Mouse (Mus musculus) intestine, embryonic 16.5 days (tissue): Measurements from ENCODE around the gene Krt25. TPM values are rescaled to one million over a fixed set of nuclear protein-coding genes. Genes with fewer than 3 reads are reported as not detected.

Experiments
- ATAC-seq: fragments of 200-750 bp; cut with Nextera tagmentation; 2 replicates; pipeline ENCODE4 v1.8.0; 2017; ENCODE audit warnings: moderate TSS enrichment, moderate library complexity
- H3K27ac ChIP-seq: fragments of 300-500 bp; sonication (generic); 2 replicates; pipeline ENCODE4 v1.5.1; 2014; ENCODE audit warnings: mild to moderate bottlenecking, low read length
- H3K27me3 ChIP-seq: fragments of 300-500 bp; sonication (generic); replicated peaks from 2 replicates; pipeline ENCODE4 v1.6.1; 2014; ENCODE audit warnings: low read length, control low read depth, mixed read lengths; ENCODE audit not compliant: control insufficient read depth, insufficient read depth
- H3K36me3 ChIP-seq: fragments of 300-500 bp; sonication (generic); 2 replicates; pipeline ENCODE4 v1.6.1; 2014; ENCODE audit warnings: low read length, control low read depth; ENCODE audit not compliant: control insufficient read depth, insufficient read depth
- H3K4me1 ChIP-seq: fragments of 300-500 bp; sonication (generic); 2 replicates; pipeline ENCODE4 v1.6.1; 2014; ENCODE audit warnings: low read length, control low read depth, mixed read lengths; ENCODE audit not compliant: control insufficient read depth, insufficient read depth
- H3K4me2 ChIP-seq: fragments of 300-500 bp; sonication (generic); 2 replicates; pipeline ENCODE4 v1.6.1; 2014; ENCODE audit warnings: low read depth, low read length, control low read depth
- H3K4me3 ChIP-seq: fragments of 300-500 bp; sonication (generic); 2 replicates; pipeline ENCODE4 v1.5.1; 2014; ENCODE audit warnings: mild to moderate bottlenecking, low read length
- H3K9ac ChIP-seq: fragments of 300-500 bp; sonication (generic); 2 replicates; pipeline ENCODE4 v1.6.1; 2014; ENCODE audit warnings: low read depth, low read length
- H3K9me3 ChIP-seq: fragments of 300-500 bp; sonication (generic); 2 replicates; pipeline ENCODE4 v1.6.1; 2016; ENCODE audit warnings: low read length, control low read depth; ENCODE audit not compliant: control insufficient read depth
- WGBS: fragments of 180-500 bp; shearing (Covaris S2); extraction: QIAGEN DNeasy Blood & Tissue Kit; methylation state at CpG from one replicate; pipeline ENCODE4 v1.1.7; 2014; 5-methylcytosine and 5-hydroxymethylcytosine counted together
- polyA plus RNA-seq: library from polyadenylated mRNA; unstranded; fragments of >200 nt; fragmentation: Nextera tagmentation; extraction: Ambion mirVana; gene quantifications from 2 replicates; pipeline ENCODE4 v1.2.1, GENCODE M21; 2015

Krt25 gene
- polyA plus RNA-seq, 1 experiment from 2014 or later: 0.06 TPM

DNA sequence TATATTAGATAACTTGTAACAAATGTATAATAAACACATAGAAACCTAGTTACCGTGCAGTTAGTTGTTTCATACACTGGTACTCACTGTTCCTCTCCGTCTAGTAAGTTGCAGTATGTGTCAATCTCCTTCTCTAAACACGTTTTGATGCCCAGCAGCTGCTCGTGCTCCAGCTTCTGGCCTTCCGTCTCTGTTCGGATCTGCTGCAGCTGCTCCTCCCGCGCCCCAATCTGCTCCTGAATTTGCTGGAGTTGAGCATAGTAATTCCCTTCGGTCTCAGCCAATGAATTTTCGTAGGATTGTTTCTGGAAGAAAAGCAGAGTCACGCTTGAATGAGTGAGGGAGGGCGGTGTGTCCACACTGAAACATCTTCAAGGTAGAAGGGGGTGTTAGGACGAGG is 10.7 kb upstream of the Krt25 start:
- Histone ChIP-seq H3K4me1 (no peaks in the 10 kb centered on the region), H3K4me3 (no peak overlapping the region), H3K27me3 (no peaks in the 10 kb centered on the region), H3K9ac (no peak overlapping the region), H3K9me3 (no peaks in the 10 kb centered on the region), H3K4me2 (no peak overlapping the region), H3K36me3 (no peaks in the 10 kb centered on the region), H3K27ac (no peak overlapping the region)
- no peak for ATAC-seq
- WGBS: 48% methylated on average over 13 of the region's 13 CpGs

DNA sequence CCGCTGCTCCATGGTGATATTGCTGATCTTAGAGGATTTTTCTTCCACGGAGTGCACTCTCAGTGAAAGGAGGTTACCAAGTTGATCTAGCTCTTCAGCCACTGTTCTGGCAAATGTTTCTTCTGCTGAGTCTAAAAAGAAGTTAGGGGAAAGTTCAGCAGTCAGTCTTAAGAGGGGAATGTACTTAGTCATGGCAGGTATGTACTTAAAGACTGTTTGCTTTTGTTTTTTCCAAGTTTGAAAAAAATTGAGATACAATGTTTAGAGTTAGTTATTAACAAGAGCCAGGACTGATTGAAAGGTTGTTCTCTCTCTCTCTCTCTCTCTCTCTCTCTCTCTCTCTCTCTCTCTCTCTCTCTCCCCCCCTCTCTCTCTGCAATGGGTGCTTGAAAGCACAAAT is 6.9 kb upstream of the Krt25 start:
- Histone ChIP-seq H3K4me2 (no peak overlapping the region), H3K4me1 (no peaks in the 10 kb centered on the region), H3K9me3 (no peaks in the 10 kb centered on the region), H3K9ac (no peak overlapping the region), H3K4me3 (no peak overlapping the region), H3K36me3 (no peaks in the 10 kb centered on the region), H3K27ac (no peak overlapping the region), H3K27me3 (no peaks in the 10 kb centered on the region)
- 53% methylated on average over 2 of the region's 2 CpGs for WGBS
- no peak for ATAC-seq

DNA sequence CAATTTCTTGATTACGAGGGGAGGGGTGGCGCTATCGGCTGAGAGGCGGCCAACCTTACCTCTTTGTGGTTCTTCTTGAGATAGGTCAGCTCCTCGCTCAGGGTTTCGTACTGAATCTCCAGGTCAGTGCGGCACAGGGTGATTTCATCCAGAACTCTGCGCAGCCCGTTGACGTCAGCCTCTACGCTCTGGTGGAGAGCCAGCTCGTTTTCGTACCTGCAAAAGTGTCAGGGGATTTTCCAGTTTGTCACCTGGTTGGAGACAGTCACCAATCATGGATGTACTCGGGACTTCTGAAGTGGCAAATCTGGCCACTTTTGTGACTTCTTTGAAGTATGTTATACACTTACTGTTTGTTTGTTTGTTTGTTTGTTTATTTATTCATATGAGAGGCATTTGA is 1.7 kb downstream of the Krt25 start:
- WGBS: 89% methylated on average over 14 of the region's 14 CpGs
- H3K4me2 ChIP-seq: no peak overlapping the region
- H3K36me3 ChIP-seq: no peaks in the 10 kb centered on the region

DNA sequence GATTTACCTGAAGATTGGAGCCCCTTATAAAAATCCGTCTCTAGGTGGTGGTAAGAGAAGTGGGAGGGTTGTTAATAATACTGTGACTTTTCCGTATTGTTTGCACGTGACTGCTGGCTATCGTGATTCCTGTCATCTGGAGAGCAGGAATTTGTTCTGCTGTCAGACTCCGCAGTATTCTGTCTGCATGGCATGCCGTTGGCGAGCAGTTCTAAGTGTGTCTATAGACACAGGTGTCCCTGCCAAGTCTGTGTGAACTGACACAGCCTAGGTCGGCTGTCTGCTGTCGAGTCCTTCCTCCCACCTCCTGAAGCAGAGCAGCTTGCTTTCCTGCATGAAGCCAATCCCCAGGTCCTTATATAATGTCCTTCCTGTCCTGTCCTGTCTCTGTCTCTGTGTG is 3.6 kb downstream of the Krt25 start:
- Histone ChIP-seq H3K9ac (no peak overlapping the region), H3K4me1 (no peaks in the 10 kb centered on the region), H3K9me3 (no peaks in the 10 kb centered on the region), H3K27ac (no peak overlapping the region), H3K4me3 (no peak overlapping the region), H3K4me2 (peak overlapping the region; percentile 26; the same call in 1 of the 2 replicates), H3K36me3 (no peaks in the 10 kb centered on the region), H3K27me3 (no peaks in the 10 kb centered on the region)
- ATAC-seq: no peak
- WGBS: 34% methylated on average over 9 of the region's 9 CpGs

More for the DNA sequence above, 1.7 kb downstream of the Krt25 start:
- ATAC-seq: no peak
- Histone ChIP-seq H3K27ac (no peak overlapping the region), H3K27me3 (no peaks in the 10 kb centered on the region), H3K9me3 (no peaks in the 10 kb centered on the region), H3K4me3 (no peak overlapping the region), H3K4me1 (no peaks in the 10 kb centered on the region), H3K9ac (no peak overlapping the region)

DNA sequence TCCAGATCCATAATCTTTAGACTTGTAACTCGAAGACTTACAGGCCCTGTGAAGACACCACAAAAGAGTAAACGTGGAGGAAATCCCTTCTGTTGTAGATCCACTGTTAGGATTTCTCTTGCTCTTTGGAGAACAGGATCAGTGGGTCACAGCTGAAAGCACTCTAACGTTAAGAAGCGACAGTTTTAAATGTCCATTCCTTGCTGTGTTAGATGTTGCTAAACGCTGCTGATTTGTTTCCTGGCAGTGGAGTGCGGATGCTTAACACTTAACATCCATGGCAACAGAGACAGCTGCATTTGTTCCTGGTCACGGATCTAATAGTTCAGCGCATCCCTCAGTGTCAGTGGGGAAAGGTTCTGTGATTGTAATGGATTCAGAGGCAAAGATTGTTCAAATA is 6.2 kb downstream of the Krt25 start:
- WGBS: 41% methylated on average over 8 of the region's 8 CpGs
- no peak for ATAC-seq
- no peaks in the 10 kb centered on the region for H3K4me1 ChIP-seq
- no peaks in the 10 kb centered on the region for H3K9me3 ChIP-seq
- H3K4me3 ChIP-seq: no peak overlapping the region
- no peak overlapping the region for H3K27ac ChIP-seq
- H3K4me2 ChIP-seq: no peak overlapping the region
- no peak overlapping the region for H3K9ac ChIP-seq
- H3K27me3 ChIP-seq: no peaks in the 10 kb centered on the region
- H3K36me3 ChIP-seq: no peaks in the 10 kb centered on the region

DNA sequence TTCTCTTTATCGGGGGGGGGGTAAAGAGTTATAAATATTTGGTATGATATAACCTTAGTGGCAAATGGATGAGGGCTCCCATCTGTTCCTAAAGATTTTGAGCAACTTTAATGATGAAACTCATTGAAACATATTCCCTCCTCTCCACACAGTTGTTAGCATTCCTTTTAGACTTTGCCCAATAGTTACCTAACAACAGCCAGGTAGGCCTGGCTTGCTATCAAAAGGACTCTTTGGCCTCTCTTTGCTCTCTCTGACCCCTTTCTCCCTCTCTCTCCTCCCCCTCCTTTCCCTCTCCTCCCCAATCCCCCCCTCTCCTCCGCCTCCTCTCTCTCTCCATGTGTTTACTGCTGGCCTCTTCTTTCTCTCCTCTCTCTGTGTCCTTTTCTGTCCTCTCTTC is 8.2 kb downstream of the Krt25 start:
- WGBS: 74% methylated on average over 2 of the region's 2 CpGs
- Histone ChIP-seq H3K4me3 (no peak overlapping the region), H3K9ac (no peak overlapping the region), H3K4me2 (no peak overlapping the region), H3K9me3 (no peaks in the 10 kb centered on the region), H3K27me3 (no peaks in the 10 kb centered on the region), H3K4me1 (no peaks in the 10 kb centered on the region), H3K27ac (no peak overlapping the region), H3K36me3 (no peaks in the 10 kb centered on the region)
- ATAC-seq: no peak

DNA sequence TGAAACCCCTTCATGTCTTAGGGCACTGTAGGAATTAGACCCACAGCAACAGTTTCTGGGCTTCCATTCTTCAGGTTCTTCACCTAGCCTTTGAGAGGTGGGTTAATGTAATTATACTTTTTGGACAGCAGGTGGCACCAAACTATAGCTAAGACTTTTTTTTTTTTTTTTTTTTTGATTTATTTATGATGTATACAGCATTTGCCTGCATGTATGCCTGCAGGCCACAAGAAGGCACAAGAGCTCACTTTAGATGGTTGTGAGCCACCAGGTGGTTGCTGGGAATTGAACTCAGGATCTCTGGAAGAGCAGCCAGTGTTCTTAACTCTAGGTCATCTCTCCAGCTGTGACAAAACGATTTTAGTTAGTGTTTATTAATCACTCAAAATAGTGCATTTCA is 11.9 kb downstream of the Krt25 start:
- Histone ChIP-seq H3K27ac (no peak overlapping the region), H3K27me3 (no peaks in the 10 kb centered on the region), H3K9me3 (no peaks in the 10 kb centered on the region), H3K4me1 (no peaks in the 10 kb centered on the region), H3K36me3 (no peaks in the 10 kb centered on the region), H3K4me3 (no peak overlapping the region), H3K4me2 (no peak overlapping the region), H3K9ac (no peak overlapping the region)
- 59% methylated on average over 1 of the region's 1 CpGs for WGBS
- ATAC-seq: no peak

DNA sequence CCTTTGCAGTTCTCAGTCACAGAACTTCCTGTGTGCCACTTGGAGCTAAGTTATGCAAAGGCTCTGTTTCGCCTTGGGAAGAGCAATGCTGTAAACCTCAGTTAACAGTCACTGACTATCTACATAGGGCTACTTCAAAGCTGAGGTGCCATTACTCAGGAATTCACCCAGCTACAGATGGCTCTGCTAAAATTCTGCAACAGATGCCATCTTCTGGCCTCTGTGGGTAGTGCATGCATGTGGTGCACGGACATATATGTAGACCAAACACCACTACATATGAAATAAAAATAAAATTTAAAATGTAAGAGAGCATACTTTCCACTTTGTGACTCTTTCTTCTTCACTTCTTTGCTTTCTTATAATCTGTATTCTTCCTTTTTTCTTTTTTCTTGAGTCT is 15.2 kb downstream of the Krt25 start:
- Histone ChIP-seq H3K9ac (no peak overlapping the region), H3K4me1 (no peaks in the 10 kb centered on the region), H3K4me2 (no peak overlapping the region), H3K27me3 (no peaks in the 10 kb centered on the region), H3K36me3 (no peaks in the 10 kb centered on the region), H3K4me3 (no peak overlapping the region), H3K9me3 (no peaks in the 10 kb centered on the region), H3K27ac (no peak overlapping the region)
- WGBS: 30% methylated on average over 2 of the region's 2 CpGs
- no peak for ATAC-seq

DNA sequence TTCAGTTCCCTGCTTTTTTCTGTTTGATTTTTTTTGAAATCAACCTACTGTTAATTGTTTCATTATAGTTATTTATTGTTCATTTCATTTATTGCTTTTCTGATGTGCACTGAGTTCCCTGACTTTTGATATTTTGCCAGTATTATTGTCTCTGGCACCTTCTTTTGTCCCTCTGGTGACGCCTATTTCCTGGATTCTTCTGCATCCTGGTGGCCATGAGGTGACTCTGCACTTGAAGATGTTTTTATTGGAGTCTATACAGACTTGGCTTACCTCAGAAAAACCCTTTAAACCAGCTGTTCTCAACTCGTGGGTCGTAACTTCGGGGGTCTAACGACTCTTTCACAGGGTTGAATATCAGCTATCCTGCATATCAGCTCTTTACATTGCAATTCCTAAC is 27.7 kb downstream of the Krt25 start:
- Histone ChIP-seq H3K4me1 (no peaks in the 10 kb centered on the region), H3K9ac (no peak overlapping the region), H3K27ac (no peak overlapping the region), H3K27me3 (no peaks in the 10 kb centered on the region), H3K36me3 (no peaks in the 10 kb centered on the region), H3K4me3 (no peak overlapping the region), H3K9me3 (no peaks in the 10 kb centered on the region), H3K4me2 (no peak overlapping the region)
- 50% methylated on average over 5 of the region's 5 CpGs for WGBS
- no peak for ATAC-seq

DNA sequence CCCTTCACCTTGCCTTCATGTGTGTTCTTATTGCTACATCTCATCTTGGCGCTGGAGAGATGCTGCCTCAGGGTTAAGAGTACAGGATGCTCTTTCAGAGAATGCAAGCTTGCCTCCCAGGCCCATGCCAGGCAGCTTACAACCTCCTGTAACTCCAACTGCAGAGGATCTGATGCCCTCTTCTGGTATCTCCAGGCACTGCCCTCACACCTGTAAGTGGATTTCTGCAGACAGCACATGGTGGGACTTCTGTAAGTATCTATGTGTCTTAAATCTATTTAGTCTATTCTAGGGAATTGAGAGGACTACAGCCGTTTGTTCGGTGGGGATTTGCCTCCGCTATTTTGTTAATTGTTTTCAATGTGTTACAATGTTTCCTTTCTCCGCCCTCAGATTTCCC is 29.9 kb downstream of the Krt25 start:
- H3K4me3 ChIP-seq: no peak overlapping the region
- H3K4me2 ChIP-seq: no peak overlapping the region
- no peaks in the 10 kb centered on the region for H3K36me3 ChIP-seq
- no peak overlapping the region for H3K9ac ChIP-seq
- no peaks in the 10 kb centered on the region for H3K27me3 ChIP-seq
- no peak for ATAC-seq
- WGBS: 56% methylated on average over 5 of the region's 5 CpGs
- H3K4me1 ChIP-seq: no peaks in the 10 kb centered on the region
- H3K27ac ChIP-seq: no peak overlapping the region
- no peaks in the 10 kb centered on the region for H3K9me3 ChIP-seq
